Mouse (Mus musculus) thymus, postnatal 14 days (tissue): ENCODE results near the gene Cypt2.
"Not testable (repeated sequence)": the region's sequence is repeated elsewhere in the genome, so short reads cannot be mapped to it uniquely, and the experiment has no call there.

Experiments
- DNase-seq: peaks from one replicate; pipeline ENCODE4 v3.0.0; 2021

Cypt2 gene

DNA sequence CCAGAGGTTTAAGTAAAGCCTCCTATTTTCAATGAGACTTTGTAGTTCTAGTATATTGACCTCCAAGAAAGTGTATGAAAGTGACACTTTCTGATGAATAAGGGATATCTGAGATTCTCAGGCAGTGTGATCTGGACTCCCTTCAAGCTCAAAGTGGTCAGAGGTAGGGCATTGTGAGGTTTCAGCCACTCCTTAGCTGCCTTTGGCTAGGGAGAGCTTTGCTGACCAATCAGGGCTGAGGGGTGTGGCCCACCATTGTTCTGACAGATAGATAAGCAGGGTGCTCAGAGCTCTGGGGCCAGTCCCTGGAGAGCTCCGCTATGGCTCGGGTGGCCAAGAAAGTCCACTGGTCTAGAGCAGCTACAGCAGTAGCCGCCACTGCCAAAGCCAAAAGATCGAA is at the start of gene Cypt2:
Gene Cypt2 (plus strand): TSS at position 301 of the 400 bp plus-strand sequence.
- DNase-seq = not testable (repeated sequence)

DNA sequence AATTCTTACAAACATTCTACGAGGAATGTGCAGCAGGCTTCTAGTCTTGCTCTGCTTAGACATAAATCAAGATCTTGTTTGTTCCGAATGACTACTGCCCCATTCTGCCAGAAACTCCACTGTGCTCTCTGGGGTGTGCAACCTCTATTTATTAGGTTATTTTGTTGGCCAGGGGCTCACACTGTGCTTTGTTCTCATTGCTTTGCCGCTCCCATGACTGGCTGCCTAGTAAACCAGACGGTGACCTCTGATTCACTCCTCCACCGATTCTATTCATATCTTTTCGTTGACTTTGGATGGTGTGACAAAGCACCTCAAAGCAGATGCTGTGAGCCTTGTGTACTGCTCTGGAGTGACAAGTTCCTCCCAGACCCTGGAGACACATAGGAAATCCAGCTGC is 46.7 kb downstream of the Cypt2 start:
- DNase-seq = no peak
